Mouse (Mus musculus) small intestine, adult 2 months (tissue): ENCODE data around the gene Msh6.

ENCODE experiments used
- CTCF ChIP-seq: fragments of 200-500 bp; IDR thresholded peaks from 2 replicates; pipeline ENCODE4 v1.5.1; 2012; ENCODE audit warnings: low read depth, mild to moderate bottlenecking, control low read depth, inconsistent platforms, low read length, moderate library complexity, mixed read lengths; ENCODE audit not compliant: insufficient replicate concordance, insufficient read length; ENCODE audit errors: extremely low read depth
- POLR2A ChIP-seq: fragments of 200-500 bp; IDR thresholded peaks from 2 replicates; pipeline ENCODE4 v1.6.1; 2012; ENCODE audit warnings: low read depth, mild to moderate bottlenecking, control low read depth, inconsistent platforms, low read length, moderate library complexity

GRCm38 (mm10) chr17:87993338-87993737 is 18.5 kb downstream of the Msh6 start:
- TF ChIP-seq CTCF: no peak
- TF ChIP-seq POLR2A: no peak
